Mouse (Mus musculus) monocyte, adult 2 months (primary cell): ENCODE data around the gene Ttf1.

Source experiments
- DNase-seq, 2 experiments: peaks; one replicate each; pipeline ENCODE4 v3.0.0; 2022; ENCODE audit warnings: low spot score in 2 of 2, low read depth in 1 of 2

Gene Ttf1

DNA sequence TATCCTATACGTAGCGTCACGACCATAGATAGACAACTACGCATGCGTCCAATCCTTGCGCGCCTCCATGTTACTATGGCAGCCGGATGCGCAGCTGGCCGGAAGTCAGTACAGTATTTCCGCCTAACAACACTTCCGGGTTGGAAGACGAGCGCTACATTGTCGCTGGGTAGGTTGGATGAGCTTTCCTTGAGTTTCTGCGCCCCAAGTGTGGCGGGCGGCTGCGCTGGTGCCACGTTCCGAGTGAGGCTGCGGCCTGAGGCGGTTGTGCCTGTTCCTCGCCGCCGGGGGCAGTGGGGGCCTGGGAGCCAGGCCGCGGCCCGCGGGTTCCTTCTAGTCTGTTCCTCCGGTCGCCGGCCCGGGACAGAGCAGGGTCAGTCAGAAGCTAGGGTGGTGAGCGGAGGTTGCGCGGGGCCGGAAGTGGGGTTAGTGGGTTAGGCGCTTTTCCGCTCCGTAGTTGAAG is at the start of gene Ttf1:
TSS of gene Ttf1 (plus strand) at position 128 of the 463 bp plus-strand sequence.
- DNase-seq: peak; percentile 77 to 85

DNA sequence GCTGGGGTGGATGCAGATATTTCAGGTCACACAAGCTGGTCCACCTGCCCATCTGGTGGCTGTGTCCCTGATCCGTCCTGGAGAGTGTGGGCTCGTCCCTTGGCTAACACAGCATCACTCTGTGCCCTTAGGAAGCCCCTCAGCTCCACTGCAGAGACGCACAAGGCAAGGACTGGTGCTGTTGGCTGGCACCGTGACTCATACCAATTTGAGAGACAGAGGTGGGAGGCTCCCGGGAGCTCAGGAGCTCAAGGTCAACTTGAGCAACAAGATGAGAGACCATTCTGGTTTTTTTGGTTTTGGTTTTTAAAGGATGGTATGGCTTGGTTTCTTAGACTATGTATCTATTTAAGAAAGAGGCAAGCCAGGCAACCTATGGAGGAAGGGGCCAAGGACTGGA is 47.5 kb upstream of the Ttf1 start:
- no peak for DNase-seq

DNA sequence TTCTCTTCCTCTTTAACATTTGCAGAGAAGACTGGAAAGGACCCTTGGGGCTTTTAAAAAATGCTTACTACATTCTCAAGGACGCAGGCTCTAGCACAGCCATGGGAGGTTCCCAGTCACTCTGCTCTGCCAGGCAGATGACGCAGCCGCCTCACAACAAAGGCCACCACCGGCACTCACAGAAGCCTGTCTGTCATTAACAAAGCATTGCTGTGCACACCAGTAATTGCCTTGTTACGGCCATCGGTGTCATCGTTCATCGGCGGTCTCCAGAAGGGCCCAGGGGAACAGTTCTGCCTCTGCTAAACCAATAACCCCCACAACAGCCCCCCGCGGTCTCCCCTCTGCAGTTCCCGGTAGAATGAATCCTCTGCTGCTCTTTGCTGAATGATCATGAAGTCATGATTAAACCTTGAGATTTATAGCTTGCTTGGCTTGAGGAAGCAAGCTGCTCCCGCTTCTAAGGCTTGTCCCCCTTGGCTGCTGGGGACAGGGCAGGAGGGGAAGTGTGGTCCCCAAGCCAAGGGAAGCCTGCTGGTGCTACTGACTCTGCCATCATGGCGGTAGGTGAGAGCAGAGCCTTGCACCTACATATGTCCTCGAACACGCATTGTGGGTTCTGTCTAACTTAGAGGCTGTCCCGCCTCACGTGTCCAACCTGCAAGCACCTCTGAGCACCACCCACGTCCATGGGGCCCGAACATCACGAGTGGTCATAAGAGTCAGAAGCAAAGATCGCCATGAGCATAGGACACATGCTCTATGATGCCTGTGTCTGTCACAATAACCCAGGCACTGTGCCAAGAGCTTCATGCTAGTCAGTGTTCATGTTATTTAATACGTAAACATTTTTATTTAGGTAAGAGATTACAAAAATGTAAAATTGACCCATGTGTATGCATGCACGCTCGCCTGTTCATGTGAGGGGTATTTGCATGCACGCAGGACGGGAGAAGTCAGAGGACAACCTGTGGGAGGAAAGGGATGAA is 43.2 kb upstream of the Ttf1 start:
- no peak for DNase-seq

DNA sequence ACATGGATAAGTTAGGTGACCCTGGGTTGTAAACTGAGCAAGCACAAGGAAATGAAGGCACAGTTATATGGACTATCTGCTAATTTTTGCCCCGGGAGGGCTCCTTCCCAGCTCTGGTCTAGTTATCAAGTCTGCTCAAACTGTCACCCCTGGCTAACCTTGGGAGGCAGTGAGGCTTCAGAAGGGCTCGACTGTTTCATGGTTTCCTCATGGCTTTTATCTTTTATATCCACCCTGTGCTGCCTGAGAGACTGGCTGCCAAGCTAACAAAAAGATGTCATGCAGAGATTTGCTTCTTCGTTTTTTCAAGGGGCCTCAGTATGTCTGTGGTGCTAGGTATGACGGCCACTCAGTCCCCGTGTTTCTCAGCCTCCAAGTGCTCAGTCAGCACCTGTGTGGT is 41.4 kb upstream of the Ttf1 start:
- DNase-seq: no peak

DNA sequence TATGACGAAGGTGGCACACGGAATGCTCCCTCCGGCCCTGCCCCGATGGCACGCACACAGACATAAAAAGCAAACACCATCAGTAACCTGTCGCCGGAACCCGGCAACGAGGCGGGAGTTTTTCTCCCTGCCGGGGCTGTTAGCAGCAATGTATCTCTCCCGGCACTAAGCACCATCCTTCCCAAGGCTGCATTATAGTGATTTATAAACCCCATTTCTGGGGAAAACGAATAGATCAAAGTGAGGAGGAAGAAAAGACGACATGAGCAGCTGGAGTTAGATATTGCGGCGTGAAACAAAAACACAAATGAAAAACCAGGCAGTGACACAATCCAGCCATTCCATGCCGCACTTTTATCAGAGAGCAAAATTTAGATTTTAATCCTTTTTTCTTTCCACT is 39.0 kb upstream of the Ttf1 start:
- no peak for DNase-seq

DNA sequence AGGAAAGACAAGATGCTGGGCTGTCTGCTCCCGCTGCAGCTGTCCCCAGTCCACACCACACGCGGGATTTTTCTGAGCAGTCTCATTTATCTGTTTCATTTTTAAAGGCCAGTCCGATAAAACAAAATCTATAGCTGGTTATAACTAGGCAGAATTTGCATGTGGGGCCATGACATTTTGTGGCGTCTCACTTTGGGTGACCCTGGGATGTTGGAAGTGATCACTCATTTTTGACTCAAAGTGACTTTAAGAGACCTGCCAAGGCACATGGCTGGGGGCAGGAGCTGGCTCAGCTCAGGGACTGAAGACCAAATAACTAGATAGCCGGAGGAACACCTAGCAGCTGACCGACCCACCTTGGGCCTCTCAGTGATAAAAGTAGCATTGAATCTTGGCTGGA is 37.1 kb upstream of the Ttf1 start:
- DNase-seq: no peak

DNA sequence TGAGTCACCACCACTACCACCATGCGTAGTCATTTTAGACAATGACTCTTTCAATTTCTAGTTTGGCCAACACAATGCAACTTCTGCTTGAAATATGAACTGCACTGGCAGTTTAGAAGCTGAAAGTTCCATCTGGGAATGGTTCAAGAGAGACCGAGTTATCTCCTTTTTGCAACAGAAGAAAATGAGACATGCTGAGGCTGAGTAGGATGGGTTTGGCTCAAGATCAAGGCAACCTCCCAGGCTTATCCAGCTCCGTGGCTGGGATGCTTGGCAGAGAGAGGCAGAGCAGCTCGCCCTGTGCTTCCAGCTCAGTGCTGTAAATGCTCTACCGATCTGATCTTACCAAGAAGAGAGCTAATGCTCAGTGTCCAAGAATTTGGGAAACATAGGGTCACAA is 34.8 kb upstream of the Ttf1 start:
- DNase-seq: no peak

DNA sequence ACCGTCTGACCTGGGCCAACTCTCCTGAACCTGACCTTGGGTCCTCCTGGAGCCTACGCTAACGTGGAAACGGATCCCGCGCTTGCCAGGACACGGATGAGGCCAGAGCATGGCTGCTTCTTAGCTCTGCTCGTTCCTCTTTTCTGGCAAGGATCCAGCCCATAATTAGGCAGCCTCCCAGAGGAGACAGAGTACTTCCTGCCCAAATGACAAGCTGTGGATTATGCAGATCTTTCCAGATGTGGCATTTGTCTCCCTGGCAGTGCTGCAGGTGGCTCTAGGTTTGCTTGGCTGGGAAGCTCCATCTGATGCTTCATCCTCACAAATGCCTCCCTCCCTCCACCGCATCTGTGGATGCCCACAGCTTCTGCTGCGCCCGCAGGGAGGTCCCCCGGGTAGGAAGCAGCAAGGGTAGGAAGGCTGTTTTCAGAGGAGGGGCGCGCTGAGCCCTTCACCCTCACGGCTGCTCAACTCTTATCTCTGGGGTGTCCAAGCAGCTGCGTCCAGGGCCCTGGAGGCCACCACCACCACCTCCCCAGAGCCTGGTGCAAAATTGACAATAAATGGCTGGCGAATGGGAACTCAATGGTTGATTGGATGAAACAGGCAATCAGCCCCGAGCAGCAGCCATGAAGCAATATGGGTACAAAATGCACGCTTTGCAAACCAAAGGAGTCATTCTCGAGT is 29.9 kb upstream of the Ttf1 start:
- no peak for DNase-seq

DNA sequence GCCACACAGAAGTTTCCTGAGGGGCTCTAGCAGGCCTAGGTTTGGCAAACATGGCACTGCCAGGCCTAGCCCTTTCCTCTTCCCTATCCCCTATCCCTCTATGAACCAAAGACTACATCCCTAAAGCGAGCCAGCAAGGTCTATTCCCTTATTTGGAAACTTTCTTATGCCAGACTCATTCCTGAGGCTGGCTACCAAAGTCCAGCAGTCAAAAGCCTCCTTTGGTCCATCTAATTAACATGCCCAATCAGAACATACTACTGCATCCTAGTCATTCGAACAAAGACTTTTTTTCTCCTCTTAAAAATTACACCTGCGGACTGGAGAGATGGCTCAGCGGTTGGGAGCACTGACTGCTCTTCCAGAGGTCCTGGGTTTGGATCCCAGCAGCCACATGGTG is 28.1 kb upstream of the Ttf1 start:
- DNase-seq: no peak

DNA sequence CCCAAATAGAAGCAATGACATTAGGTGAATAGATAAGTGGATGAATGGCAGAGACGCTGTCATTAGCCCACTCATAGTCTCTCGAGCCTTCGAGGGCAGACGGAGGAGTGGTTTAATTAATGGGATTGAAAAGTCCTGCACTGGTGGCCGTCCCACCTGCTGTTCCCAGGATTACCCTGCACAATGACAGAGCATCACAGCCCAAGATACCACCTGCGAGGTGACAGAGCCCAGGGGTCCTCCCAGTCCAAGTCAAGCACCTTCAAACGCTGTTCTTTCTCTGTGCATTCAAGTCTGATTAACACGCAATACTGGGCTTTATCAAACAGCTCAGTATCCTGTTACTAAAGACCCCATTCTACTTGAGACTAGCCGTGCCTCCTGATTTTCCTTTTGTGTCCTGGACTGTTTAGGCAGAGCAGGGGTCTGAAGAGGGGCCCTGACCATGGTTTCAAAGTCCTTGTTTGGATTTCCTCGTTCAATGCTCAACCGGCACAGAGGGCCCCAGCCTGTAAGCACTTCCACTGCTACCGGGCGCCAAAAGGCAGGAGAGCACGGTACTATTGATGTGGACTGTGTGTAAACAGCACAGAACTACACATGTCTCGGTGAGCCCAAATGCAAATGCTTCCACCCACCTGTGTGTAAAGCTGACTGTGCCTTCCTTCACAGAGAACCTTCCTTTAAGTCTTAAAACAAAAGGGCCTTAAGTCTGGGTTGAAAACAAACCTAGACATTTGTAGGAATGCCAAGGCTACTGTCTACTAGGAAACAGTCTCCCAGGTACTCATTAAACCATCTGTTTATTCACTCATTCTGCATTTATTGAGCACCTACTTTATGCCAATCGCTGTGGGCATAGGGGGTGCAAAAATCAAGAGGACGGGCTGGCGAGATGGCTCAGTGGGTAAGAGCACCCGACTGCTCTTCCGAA is 25.3 kb upstream of the Ttf1 start:
- DNase-seq: no peak

DNA sequence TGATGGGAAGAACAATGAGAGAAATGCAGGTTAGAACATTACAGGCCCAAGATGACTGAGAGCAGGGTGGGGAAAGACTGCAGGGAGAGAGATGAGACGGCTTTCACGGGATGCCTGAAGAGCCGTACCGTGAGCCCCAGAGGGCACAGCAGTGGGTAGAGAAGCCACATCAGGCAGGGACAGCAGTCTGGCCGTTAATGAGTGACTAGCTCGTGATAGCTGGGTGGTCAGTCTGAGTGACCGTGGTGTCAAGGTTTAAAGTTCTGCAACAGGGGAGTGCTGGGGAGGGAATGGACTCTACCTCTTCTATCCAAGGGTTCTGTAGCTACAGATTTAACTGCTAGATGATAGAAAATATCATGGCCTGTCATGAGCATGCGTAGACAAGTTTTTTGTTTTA is 24.4 kb upstream of the Ttf1 start:
- DNase-seq: no peak

DNA sequence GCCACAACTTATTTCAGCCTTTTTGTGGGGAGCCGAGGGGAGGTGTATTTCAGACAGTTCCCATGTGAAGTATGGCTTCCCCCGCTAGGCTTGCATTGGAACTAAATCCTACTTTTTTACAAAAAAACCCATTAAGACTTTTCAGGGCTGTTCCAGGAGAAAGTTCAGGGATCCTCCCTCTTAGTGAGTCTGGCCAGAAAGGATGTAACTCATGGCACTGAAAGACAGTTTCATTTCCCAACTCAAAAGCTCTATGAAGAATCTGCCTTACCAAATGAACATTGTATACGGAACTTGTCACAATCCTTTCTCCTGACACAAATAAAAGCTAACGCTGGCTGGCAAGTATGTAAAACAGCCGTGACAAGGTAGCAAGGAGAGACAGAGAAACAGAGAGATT is 20.3 kb upstream of the Ttf1 start:
- no peak for DNase-seq

DNA sequence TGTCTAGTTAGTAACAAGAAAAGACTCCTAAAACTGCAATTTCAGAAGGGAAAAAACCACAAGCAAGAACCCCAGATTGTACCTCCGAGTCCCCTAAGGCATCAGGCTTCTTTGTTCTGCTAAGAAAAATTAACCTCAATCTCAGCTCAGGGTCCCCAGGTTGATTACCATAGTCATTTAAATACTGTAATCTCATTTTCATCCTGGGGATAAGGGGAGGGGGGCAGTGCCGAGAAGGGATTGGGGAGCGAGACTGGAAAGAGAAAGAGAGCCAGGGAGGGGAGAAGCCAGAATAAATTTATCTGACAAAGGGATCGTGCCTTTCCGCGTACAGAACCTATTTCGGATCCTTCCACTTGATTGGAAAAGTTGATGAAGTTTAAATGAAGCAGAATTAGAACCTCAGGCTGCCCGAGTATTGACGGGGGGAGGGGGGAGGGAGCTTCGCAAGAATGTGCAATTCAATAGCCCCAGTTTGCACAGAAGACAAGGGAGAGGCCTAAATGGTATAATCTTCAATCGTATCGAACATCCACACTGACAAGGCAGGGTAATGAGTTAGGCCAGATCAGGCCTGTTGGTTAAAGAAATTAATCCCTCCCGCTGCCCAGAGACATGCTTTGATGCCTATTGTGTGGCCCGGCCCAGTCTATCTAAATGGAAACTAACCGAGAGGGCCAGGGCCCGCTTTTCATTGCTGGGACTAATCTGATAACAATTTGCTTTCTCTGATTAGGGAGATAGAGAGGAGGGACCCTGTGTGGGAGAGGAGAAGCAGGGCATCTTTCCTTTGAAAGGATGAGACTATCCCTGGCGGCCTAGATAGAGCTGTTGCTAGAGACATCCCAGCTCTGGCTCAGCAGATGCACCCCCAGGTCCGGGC is 19.2 kb upstream of the Ttf1 start:
- DNase-seq: no peak

DNA sequence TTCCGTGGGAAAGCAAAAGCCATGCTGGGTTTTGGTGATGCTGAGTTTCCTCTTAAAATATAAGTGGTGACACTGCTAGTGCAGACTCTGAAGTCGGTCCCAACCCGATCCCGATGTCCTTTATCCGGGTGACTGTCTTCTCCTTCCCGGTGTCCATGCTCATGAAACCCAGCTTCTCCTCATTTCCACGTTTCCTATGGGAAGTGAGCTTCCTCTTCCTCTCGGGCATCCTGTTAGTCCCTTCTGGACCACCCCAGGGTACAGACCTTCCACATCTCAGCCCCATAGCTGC is 18.6 kb upstream of the Ttf1 start:
- DNase-seq: no peak

DNA sequence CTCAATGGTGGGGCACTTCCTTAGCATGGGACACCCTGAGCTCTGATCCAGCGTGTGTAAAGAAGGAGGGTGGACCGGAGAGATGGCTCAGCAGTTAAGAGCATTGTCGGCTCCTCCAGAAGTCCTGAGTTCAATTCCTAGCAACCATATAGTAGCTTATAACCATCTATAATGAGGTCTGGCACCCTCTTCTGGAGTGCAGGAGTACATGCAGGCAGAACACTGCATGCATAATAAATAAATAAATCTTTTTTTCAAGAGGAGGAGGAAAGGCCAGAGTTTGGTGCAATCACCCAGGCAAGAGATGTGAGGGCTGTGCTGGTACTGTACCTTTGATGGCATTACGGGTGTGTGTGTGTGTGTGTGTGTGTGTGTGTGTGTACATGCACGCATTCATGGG is 17.9 kb upstream of the Ttf1 start:
- no peak for DNase-seq

DNA sequence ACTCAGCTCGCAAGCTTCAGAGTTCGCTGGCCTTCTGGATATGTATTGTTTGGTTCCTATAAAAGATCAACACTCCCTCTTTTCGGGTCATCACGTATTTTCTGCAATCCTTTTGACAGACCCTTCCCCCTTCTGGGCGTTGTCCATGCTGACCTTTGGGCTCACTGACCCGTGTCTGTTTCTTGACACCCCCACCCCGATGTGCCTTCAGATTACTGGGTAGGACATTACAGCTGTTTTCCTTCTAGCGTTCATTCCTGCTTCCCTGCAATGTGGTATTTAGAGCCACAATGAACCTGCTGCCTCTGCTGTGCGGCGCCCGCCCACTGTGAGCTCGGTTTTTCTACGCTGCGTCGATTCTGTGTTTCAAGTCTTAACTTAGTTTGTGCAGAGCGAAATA is 13.9 kb upstream of the Ttf1 start:
- DNase-seq: no peak

DNA sequence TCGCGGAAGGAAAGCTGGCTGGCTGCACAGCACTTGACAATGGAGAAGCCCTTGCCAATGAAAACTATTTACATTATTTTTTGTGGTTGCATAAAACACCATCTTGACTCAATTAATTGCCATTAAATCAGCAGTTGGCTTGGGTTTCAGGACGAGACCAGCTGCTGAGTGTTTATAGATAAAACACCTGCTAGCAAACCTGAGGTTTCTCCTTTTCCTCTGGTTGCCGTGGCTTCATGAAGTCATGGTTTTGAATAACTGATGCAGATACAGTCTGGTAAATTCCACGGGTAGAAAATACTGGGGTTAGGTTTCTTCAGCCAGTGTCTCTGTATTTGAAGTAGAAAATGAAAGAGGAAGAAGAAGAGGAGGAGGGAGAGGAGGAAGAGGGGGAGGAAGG is 8.1 kb upstream of the Ttf1 start:
- no peak for DNase-seq

DNA sequence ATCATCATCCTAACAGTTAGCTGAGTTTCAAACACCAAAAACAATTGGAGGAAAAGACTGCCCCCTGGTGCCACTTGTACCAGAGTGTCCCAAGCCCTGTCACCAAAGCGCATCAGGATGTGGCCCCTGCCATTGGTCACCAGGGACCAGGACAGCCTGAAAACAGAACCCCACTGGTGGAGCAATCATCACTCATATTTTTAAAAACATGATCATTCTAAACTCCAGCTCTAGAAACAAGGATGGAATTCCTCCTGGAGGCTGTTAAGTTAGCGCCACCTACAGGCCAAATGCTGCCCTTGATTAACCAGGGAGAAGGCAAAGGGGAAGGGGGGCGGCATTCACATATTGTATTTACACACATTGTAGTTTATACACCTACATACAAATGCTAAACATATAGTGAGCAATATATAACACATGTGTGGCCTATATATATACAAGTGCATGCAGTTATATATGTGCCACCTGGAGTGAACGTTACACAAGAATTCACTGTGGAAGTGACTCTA is 7.1 kb upstream of the Ttf1 start:
- peak; percentile 33 to 49 for DNase-seq

DNA sequence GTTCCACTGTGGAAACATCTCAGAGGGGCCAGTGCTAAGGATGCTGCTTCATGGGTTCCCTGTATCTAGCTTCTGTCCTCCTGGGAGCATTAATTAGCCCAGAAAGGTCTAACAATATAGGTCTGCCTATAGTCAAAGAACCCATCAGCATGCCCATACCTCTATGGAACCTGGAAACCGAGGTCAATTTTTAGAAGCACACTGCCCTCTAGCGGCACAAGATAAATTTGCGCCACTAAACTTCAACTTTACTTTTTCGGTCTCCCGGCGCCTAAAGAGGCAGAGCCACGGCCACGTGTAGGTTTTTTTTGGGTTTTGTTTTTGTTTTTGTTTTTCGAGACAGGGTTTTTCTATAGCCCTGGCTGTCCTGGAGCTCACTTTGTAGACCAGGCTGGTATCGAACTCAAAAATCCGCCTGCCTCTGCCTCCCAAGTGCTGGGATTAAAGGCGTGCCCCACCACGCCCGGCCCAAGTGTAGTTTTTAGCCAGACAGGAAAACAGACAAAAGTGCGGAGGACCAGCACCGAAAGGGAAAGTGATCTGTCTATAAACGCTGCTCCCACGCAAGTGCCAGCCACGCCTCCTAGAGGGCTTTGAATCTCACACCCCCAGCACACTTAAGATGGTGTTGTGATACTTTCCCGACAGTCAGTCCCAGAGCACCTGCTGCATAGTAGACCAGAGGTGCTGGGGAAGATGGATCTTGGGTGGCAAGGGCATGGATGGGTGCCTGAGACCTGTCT is 6.1 kb upstream of the Ttf1 start:
- DNase-seq: peak in 1 of 2 experiments; percentile 33

DNA sequence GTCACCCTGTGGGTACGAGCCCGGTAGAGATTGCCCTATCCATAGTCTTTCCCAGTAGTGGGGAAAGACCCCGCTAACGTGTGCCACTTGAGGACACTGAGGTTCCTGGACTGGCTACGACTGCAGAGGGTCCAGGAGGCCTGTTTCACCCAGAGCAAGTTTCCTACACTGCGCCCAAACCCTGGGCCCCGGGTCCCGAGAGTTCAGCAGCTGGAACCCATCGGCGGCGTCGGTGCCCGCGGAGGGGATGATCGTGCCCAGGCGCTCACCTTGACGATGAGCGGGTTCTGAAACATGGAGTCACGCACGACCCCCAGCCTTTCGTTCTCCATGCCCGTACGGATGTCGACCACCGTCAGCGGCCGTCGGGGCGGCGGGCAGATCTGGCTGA is 5.5 kb upstream of the Ttf1 start:
- DNase-seq: no peak
